ENCODE assay signal across 27 mouse cellular contexts in genomic region chr7:68303685-68304084, GRCm38 (mm10). TPM values are rescaled to one million over a fixed set of nuclear protein-coding genes. Genes with fewer than 3 reads are reported as not detected.
DNase-seq lines count a peak whose midpoint lies in the region; ATAC-seq and TF ChIP-seq lines count a peak whose summit lies in the region.
"Had no signal": no experiment of that assay in that cellular context is flagged by ENCODE, and none has a peak within 500 bp of the region (broad histone marks: within the 10 kb centered on the region; RNA-seq: fewer than 3 reads in every experiment).

No protein-coding gene starts in this region.

- H3K9me3 ChIP-seq in limb, embryonic 15.5 days: no peaks in the 10 kb centered on the region
- H3K9me3 ChIP-seq in kidney, embryonic 16.5 days (ENCODE audit: low read length): no peaks in the 10 kb centered on the region
- H3K9me3 ChIP-seq: forebrain, embryonic 12.5 days; heart, embryonic 13.5 days; hindbrain, embryonic 12.5 days; kidney, embryonic 15.5 days; liver, embryonic 15.5 days had no signal

- H3K9ac ChIP-seq in limb, embryonic 15.5 days: no peak overlapping the region
- no peak overlapping the region for H3K9ac ChIP-seq in kidney, embryonic 16.5 days (replicated peaks; ENCODE audit: low read length)
- H3K9ac ChIP-seq: forebrain, embryonic 12.5 days; hindbrain, embryonic 12.5 days; kidney, embryonic 15.5 days; liver, embryonic 15.5 days had no signal

- H3K4me2 ChIP-seq in limb, embryonic 15.5 days: no peak overlapping the region; the same call in 1 of the 2 replicates
- H3K4me2 ChIP-seq in kidney, embryonic 16.5 days (replicated peaks; ENCODE audit: low read depth, low read length): no peak overlapping the region
- H3K4me2 ChIP-seq: forebrain, embryonic 12.5 days had no signal

- DNase-seq in NIH3T3 (ENCODE audit: low read depth) (peak; percentile 26), liver (no peak)
- DNase-seq in embryo, embryonic 11 days: peak; percentile 38
- peak; percentile 62 for DNase-seq in forelimb bud, embryonic 11.5 days (ENCODE audit: low read depth, low spot score)
- DNase-seq in left cerebral cortex, adult 2 months (ENCODE audit: extremely low spot score in 1 of 2, low spot score in 2 of 2): no peak
- DNase-seq: adrenal gland, postnatal 36 days; cerebellum, adult 11 months; gastrocnemius, postnatal 36 days; heart, adult 2 months; heart, postnatal 14 days; kidney, adult 11 months; kidney, postnatal 4 days; left cerebral cortex, postnatal 4 days had no signal

- ATAC-seq in limb, embryonic 15.5 days (ENCODE audit: insufficient number of reproducible peaks, low FRiP score, low TSS enrichment, low read depth): no peak
- ATAC-seq in kidney, embryonic 16.5 days (ENCODE audit: low FRiP score, low TSS enrichment): no peak

- H3K27ac ChIP-seq in limb, embryonic 15.5 days: peak overlapping the region; percentile 54; the same call in 1 of the 2 replicates
- no peak overlapping the region for H3K27ac ChIP-seq in kidney, embryonic 16.5 days (ENCODE audit: low read length)
- no peak overlapping the region for H3K27ac ChIP-seq in left cerebral cortex, adult 2 months
- H3K27ac ChIP-seq: forebrain, embryonic 12.5 days; heart, adult 2 months; heart, embryonic 13.5 days; hindbrain, embryonic 12.5 days; kidney, embryonic 15.5 days; liver, embryonic 15.5 days; macrophage; stomach, postnatal 0 days had no signal

- intact Hi-C loops in left cerebral cortex, adult 2 months (cut with DNase I): loop anchor here (5.0 kb wide), 4 partner anchors 54 to 501 kb away; no protein-coding TSS in a partner anchor

- no peaks in the 10 kb centered on the region for H3K36me3 ChIP-seq in limb, embryonic 15.5 days
- no peaks in the 10 kb centered on the region for H3K36me3 ChIP-seq in kidney, embryonic 16.5 days (ENCODE audit: insufficient read depth, low read length)
- H3K36me3 ChIP-seq: forebrain, embryonic 12.5 days; heart, embryonic 13.5 days; hindbrain, embryonic 12.5 days; kidney, embryonic 15.5 days; liver, embryonic 15.5 days had no signal

- no peak for TF ChIP-seq CTCF in left cerebral cortex, adult 2 months (IDR thresholded peaks at IDR 0.05)

- peaks cover 34% of the 10 kb centered on the region for H3K4me1 ChIP-seq in limb, embryonic 15.5 days
- no peaks in the 10 kb centered on the region for H3K4me1 ChIP-seq in kidney, embryonic 16.5 days (ENCODE audit: insufficient read depth, low read length)
- H3K4me1 ChIP-seq: forebrain, embryonic 12.5 days; liver, embryonic 15.5 days had no signal

- 11% methylated on average over 6 of the region's 6 CpGs for WGBS in limb, embryonic 15.5 days
- 47% methylated on average over 6 of the region's 6 CpGs for WGBS in kidney, embryonic 16.5 days

- H3K4me3 ChIP-seq in limb, embryonic 15.5 days: no peak overlapping the region
- H3K4me3 ChIP-seq in kidney, embryonic 16.5 days (ENCODE audit: low read length): no peak overlapping the region
- no peak overlapping the region for H3K4me3 ChIP-seq in left cerebral cortex, adult 2 months
- H3K4me3 ChIP-seq: forebrain, embryonic 12.5 days; hindbrain, embryonic 12.5 days; kidney, embryonic 15.5 days had no signal

- H3K27me3 ChIP-seq in limb, embryonic 15.5 days: no peaks in the 10 kb centered on the region
- H3K27me3 ChIP-seq in kidney, embryonic 16.5 days (ENCODE audit: insufficient read depth, low read length): no peaks in the 10 kb centered on the region
- H3K27me3 ChIP-seq: forebrain, embryonic 12.5 days; heart, embryonic 13.5 days; hindbrain, embryonic 12.5 days; liver, embryonic 15.5 days had no signal

RNA-seq across cellular contexts. Expression of gene Fam169b, which starts 30.0 kb away (rescaled TPM):
- polyA plus RNA-seq in limb, embryonic 15.5 days (2015; fragmentation: Nextera tagmentation; extraction: Ambion mirVana): 0.96 and 1.9 TPM in 2 replicates
- polyA plus RNA-seq in kidney, embryonic 16.5 days (2015; fragmentation: Nextera tagmentation; extraction: Ambion mirVana): 1.1 and 1.5 TPM in 2 replicates
- total RNA-seq in left cerebral cortex, adult 2 months (2021): 1 to 10 TPM in 1 of 2 experiments, under 1 TPM in 1; 0.63 to 1.4 TPM
- polyA plus RNA-seq: erythroblast, embryonic 14.5 days had no signal

RNA-seq across cellular contexts. Expression of gene Pgpep1l, which starts 39.7 kb away (rescaled TPM):
- polyA plus RNA-seq in limb, embryonic 15.5 days (2015; fragmentation: Nextera tagmentation; extraction: Ambion mirVana): 0.23 TPM in 1 of 2 replicates, not detected in the other
- not detected in 2 replicates for polyA plus RNA-seq in kidney, embryonic 16.5 days (2015; fragmentation: Nextera tagmentation; extraction: Ambion mirVana)
- total RNA-seq in left cerebral cortex, adult 2 months (2021): 1 to 10 TPM; 1.9 to 3.1 TPM
- total RNA-seq: adrenal gland, postnatal 36 days; heart, adult 2 months; left cerebral cortex, postnatal 4 days; monocyte, adult 5-6 weeks had no signal
- polyA plus RNA-seq: C2C12; erythroblast, embryonic 14.5 days; forebrain, embryonic 12.5 days; heart, embryonic 13.5 days; hindbrain, embryonic 12.5 days; liver, embryonic 15.5 days; lung, embryonic 16.5 days; neural tube, embryonic 11.5 days; stomach, postnatal 0 days had no signal

Comparison
In these comparisons a context has a peak if more than half of its experiments do, and no peak if none do; other contexts are left out.
1. DNase-seq: peak in NIH3T3 (single experiment), embryo, embryonic 11 days (single experiment) and forelimb bud, embryonic 11.5 days (single experiment); none in liver (single experiment) and left cerebral cortex, adult 2 months (0 of 2).